Mouse (Mus musculus) heart, postnatal 0 days (tissue): Measurements from ENCODE around the gene Adrb1.

Experiments used
- CTCF ChIP-seq: IDR thresholded peaks from 2 replicates; pipeline ENCODE4 v1.5.1; 2016; ENCODE audit warnings: antibody characterized with exemption, control low read depth, low read depth
- EP300 ChIP-seq: IDR thresholded peaks from 2 replicates; pipeline ENCODE4 v1.6.1; 2016; ENCODE audit warnings: antibody characterized with exemption, low read depth

DNA sequence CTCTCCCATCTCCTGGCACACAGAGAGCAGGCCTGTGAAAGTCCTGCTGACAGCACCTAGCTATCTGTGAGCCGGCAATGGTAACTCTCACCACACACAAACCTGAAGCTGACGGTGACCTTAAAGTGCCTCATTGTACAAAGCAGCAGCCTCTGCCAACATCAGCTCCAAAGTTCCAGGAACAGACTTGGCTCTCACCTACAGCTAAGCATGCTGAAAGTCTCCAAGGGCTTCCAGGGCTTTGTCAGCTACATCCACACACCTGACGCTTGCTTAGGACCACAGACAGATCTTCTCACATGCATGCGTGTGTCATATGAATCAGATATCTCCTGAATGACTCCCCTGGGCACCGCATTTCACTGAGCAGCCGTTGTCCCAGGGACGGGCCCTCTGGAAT, 42.0 kb upstream of the Adrb1 start:
- no peak for TF ChIP-seq CTCF
- no peak for TF ChIP-seq EP300
